Mouse (Mus musculus) erythroblast, embryonic 14.5 days (primary cell): Measurements from ENCODE around the gene Lce6a.

ENCODE experiments used
- GATA1 ChIP-seq: IDR thresholded peaks from 2 replicates; pipeline ENCODE4 v1.6.1; 2012; ENCODE audit warnings: low read length, inconsistent platforms, mixed read lengths
- TAL1 ChIP-seq: IDR thresholded peaks from 3 replicates; pipeline ENCODE4 v1.6.1; 2012; ENCODE audit warnings: low read length, inconsistent platforms, mixed read lengths

- no peak for TF ChIP-seq GATA1
- no peak for TF ChIP-seq TAL1
Observed at GRCm38 (mm10) chr3:92572514-92573155, 48.8 kb downstream of the Lce6a start.
